Mouse (Mus musculus) gastrocnemius, adult 8-10 months (tissue): Measurements from ENCODE around the gene Mid1. TPM values are rescaled to one million over a fixed set of nuclear protein-coding genes. Genes with fewer than 3 reads are reported as not detected.
"Not testable (repeated sequence)": the region's sequence is repeated elsewhere in the genome, so short reads cannot be mapped to it uniquely, and the experiment has no call there.

Source experiments
- DNase-seq, 2 experiments: peaks; one replicate each; pipeline ENCODE4 v3.0.0; 2022; ENCODE audit warnings: low spot score in 2 of 2
- total RNA-seq, 4 experiments: library from RNA; stranded (reverse); gene quantifications; 2 replicates each; pipeline ENCODE4 v1.2.4; 2022

Mid1 gene
- total RNA-seq, 4 experiments from 2014 or later, result 4.4 to 8.6 (median 5.5) TPM

DNA sequence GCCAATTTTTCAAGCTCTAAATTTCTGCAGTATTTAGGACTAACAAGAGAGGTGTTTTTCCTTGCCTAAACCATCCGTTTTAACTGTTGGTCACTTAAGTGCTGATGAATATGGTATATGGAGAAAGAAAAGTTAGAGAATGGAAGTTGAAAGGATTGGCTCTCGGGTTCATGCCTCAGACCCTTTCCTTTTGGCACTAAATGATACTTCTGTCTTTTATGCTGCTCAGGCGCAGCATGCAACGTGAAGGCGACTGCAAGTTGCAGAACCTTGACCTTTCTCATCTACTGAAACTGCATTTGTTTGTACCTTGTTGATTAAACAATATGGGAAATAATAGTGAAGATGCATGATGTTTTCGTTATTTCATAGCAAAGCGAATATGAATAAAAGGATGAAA, 285.5 kb downstream of the Mid1 start:
- not testable (repeated sequence) for DNase-seq

DNA sequence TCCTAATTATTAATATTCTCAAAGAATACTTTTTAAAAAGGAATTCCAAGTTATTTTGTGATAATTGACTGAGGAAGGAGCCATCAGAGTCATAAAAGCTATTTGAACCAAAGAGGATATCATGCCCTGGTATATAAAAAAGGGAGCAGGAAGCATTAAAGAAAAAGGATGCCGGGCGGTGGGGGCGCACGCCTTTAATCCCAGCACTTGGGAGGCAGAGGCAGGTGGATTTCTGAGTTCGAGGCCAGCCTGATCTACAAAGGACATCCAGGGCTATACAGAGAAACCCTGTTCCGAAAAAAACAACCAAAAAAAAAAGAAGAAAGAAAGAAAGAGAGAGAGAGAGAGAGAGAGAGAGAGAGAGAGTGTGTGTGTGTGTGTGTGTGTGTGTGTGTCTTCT, 286.6 kb downstream of the Mid1 start:
- not testable (repeated sequence) for DNase-seq

DNA sequence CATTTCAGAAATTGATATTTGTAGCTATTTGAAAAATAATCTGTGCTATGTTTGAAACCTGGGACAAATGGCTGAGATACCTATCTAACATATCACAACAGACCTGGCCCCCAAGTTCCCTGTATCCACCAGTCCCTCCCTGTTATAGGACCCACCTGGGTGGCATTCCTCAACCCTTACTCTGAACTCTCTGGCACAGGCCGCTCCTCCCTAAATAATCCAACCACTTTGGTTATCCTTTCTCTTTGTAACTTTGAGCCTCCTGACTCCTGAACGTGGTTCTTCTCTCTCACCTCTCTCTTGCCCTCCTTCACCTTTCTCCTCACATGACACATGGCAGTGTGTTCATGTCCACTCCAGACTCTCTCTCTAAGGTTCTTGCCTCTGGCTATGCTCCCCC, 287.1 kb downstream of the Mid1 start:
- not testable (repeated sequence) for DNase-seq

DNA sequence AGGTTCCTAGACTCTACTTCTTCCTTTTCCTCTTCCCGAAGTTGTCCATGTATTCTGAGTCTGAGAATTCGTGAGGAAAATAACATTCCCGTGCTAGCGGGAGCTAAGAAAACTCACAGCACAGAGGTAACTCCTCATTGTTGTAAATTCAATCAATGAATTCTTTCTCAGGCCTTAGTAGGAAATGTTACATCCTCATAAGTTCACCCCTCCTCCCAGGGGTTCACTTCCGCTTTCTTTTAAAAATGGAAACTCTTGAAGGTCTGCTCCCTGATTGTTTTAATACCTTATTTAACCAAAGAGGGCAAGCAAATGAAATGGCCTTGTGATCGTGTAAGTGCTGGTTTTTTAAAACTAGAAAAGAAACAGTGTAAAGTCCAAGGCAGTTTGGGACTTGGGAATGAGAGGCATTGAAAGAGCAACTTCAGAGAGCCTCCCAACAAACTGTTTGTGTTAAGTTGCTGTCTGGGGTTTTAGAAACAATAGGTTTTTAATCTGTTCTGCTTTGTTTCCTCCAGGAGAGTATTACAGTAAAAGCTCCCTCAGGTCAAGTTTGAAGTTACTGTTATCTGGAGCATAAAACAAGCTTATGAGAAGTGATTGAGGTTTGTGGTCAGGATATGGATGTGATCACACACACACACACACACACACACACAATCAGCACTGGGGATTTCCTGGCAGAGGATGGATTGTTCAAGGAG, 287.9 kb downstream of the Mid1 start:
- not testable (repeated sequence) for DNase-seq

DNA sequence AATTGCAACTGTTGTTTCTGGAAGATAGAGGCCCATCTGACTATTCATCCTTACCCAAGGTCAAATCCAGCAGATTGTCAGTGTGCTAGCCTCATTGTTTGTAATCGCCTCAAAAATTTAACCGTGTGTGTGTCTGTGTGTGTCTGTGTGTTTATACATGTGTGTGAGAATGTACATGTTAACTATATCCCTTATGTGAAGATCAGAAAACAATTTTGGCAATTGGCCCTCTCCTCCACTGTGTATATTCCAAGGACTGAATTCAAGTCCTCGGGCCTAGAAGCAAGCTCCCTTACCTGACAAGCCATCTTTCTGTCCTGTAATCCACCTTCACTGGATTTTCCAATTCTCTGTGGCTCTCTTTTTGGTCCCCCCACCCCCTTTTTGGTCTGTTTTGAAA, 288.8 kb downstream of the Mid1 start:
- DNase-seq, result not testable (repeated sequence)

DNA sequence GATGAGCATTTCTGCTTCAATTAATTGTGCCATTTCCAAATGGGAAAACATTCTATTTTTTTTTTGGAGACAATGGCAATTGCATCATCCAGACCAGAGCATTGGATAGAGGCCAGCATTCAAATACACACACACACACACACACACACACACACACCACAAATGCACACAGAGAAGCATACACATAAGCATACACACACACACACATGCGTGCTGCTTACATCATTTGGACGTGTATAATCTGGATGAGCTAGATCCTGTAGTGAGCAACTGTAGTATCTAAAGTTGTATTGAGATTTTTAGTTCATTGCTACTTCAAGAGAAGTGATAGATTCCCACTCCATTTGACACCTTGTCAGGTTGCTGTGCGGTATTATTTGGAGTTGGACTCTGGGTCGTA, 289.5 kb downstream of the Mid1 start:
- DNase-seq, result peak in 1 of 2 experiments; percentile 8

DNA sequence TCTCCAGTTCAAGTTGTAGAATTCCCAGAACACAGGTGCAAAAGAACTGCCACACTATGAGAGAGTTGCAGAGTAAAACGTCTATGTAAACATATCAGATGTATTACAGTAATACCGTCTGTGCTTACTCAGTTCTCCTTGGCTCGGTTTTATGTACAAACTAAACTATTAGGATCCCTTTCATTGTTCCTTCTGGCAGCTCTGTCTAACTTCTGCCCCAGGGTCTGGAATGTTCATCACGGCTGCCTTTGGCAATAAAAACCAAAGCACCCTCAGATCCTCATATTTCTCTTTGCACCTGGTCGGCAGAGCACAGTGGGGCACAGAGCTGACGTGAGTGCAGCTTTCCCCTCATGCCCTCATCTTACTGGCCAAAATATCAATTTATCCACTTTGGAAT, 290.0 kb downstream of the Mid1 start:
- peak in 1 of 2 experiments; percentile 29 for DNase-seq

DNA sequence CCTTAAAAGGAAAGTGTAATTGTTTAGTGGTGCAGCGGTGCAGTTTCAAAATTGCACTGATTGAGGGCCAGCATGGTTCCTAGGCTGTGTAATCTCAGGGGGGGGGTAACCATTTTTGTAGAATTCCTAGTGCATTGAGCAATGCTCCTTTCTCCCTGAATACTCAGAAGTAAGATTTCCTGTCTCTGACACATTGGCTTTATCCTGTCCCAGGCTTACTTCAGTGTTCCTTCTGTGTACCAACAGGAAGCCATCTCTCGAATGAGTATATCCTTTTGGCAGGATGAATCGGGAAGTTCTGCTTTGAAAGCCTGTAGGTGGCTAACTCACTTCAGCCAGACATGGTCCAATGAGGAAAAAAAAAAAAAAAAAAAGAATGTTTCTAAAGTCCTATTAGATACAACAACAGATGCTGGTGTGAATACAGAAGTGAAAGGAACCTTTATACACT, 290.7 kb downstream of the Mid1 start:
- peak in 1 of 2 experiments; percentile 5 for DNase-seq

DNA sequence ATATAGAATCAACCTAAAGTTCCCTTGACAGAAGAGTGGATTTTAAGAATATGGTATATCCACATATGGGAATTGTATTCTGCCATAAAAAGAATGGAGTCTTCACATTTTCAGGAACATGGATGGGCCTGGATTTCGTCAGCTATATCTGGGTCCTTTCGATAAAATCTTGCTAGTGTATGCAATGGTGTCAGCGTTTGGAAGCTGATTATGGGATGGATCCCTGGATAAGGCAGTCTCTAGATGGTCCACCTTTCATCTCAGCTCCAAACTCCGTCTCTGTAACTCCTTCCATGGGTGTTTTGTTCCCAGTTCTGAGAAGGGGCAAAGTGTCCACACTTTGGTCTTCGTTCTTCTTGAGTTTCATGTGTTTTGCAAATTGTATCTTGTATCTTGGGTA, 291.3 kb downstream of the Mid1 start:
- not testable (repeated sequence) for DNase-seq

DNA sequence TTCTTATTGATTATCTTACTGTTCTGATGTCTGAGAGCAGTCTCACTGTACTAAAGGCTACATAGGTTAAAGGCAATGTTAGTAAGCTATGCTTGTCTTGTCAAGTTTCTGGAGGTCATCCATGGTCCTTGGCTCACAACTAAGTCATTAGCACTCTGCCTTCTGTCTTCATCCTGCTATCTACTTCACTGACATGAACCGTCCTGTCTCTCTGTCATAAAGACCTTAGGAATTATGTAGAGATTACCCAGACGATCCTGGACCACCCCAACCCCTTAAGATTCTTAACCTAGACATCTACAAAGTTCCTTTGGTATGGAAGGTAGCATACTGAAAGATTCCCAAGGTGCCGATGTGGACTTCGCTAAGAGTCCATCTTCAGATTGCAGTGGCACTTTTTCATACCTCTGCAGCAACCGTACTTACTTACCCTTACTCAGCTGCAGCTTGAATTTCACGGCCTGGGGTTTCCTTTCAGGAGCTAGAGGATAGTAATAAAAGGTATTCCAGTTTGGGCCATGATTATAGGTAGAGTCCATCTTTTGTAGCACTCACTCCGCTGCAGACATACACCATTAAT, 292.9 kb downstream of the Mid1 start:
- DNase-seq, result peak; percentile 13 to 21

DNA sequence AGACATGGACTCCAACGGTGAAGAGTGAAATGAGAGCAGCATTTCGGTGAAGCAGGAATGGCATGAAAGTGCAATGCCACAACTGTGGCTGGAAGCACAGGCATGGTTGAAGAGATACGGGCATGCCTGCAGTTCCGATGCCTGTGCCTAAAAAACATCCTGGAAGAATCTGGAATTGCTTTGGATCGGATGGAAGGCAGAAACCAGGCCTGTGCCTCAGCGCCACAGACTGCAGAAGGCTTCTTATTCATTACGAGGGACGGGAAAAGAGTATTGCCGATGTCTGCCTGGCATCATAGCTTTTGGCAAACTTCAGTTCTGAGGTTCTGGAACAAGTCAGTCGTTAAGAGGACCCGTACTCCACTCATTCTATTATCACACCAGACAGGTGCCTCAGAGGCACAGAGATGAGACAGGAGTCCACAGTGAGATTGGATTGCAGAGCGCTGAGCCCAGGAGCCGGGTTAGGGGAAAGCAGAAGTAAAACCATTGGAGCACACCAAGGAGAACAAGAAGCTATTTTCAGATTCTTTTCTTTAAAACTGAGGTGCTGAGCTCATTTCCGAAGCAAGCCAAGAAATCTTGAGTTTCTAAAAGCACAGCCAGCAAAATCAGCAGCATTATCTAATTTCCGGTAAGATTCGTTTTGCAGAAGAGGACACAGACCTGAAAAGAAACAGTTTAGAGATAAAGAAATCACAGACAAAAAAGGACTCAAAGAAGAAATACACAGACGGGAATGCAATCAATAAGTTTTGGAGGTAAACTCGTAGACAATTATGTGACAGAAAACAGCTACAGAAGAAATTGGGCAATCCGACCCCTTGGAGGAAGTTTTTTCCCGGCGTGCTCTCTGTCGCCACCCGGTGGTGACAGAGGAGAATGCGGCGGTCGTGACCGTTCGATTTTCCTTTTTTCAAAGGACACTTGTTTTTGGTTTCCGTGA, 293.7 kb downstream of the Mid1 start:
- DNase-seq, result peak; percentile 65 to 70

DNA sequence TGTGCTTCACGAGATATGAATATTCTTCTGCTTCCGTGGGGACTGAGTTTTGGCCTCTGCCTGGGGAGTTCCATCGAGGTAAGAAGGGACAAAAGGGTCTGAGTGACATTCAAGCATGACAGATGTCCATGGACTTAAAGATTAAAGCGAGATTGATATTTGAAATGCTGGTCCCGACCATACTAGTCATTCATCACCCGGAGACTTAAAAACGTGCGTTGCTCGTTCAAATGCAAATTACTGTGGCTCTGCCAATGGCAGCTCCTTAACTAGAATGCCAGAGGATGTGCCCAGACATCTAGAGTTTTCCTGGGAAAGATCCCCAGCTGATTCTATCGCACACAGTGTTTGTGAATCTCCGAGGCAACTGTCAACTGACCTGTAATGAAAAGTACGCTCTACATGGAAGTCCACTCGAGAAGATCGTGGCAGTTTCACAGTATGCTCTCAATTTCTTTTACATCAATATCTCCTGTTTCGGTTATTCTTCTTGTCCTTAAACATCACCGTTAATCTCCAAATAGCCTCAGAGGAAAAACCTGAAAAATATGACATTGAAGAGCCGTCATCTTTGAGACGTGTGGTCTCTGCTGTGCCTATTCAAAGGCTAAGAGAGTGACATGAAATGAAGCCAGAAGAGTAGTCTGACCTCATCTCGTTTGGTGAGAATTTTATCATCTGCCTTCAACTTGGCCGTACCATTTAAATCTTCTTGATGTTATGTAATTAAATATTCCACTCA, 294.6 kb downstream of the Mid1 start:
- peak; percentile 13 to 24 for DNase-seq

DNA sequence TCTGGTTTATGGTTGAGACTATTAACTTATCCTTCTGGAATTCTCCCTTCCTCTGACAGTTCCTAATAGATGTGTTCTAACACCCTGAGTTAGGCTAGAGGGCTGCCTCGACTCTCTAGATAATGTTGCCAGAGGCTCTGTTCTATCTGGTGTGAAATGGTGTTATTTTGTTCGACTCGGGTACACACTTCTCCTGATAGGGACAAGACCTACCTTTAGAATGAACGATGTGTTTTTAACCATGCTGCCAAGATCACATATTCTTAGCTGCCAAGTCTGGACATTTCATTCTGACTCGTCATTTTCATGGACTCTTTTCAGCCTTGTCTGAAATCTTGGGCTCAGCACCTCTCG, 295.2 kb downstream of the Mid1 start:
- DNase-seq, result not testable (repeated sequence)

DNA sequence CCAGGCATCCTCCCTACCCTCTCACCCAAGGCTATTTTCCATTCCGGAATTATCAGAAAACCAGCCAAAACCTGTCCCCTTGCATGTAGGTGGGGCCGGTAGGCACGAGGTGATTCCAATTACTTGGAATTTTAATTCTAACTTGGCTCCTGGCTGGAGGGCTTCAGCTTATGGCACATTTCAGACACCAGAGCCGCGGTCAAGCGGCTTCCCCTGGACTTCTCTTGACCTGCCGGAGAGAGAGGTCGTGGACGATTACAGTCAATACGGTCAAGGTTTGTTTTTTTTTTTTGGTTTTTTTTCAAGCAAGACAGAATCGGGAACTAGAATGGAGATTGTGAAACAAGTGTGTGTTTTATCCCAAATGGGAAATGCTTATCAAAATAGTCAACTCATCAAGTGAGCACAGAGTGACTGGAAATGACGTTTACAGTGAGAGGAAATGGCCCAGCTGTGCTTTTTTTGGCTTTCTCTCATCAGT, 295.9 kb downstream of the Mid1 start:
- peak in 1 of 2 experiments; percentile 26 for DNase-seq

DNA sequence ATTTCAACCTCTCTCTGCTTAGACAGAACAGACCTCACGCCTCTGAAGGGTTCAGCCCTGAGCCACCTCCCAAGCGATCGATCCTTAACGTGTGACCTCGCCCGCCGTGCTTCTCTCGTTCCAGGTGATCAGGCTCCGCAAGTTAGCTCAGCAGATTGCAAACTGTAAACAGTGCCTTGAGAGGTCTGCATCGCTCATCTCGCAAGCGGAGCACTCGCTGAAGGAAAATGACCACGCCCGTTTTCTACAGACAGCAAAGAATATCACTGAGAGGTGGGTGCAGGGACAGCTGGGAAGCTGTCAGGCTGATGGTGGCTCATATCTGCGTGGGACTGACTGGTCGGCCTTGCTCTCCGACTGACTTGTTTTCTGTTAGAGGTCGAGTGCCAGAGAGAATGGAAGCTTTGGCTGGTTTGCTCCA, 296.8 kb downstream of the Mid1 start:
- peak; percentile 34 to 41 for DNase-seq

DNA sequence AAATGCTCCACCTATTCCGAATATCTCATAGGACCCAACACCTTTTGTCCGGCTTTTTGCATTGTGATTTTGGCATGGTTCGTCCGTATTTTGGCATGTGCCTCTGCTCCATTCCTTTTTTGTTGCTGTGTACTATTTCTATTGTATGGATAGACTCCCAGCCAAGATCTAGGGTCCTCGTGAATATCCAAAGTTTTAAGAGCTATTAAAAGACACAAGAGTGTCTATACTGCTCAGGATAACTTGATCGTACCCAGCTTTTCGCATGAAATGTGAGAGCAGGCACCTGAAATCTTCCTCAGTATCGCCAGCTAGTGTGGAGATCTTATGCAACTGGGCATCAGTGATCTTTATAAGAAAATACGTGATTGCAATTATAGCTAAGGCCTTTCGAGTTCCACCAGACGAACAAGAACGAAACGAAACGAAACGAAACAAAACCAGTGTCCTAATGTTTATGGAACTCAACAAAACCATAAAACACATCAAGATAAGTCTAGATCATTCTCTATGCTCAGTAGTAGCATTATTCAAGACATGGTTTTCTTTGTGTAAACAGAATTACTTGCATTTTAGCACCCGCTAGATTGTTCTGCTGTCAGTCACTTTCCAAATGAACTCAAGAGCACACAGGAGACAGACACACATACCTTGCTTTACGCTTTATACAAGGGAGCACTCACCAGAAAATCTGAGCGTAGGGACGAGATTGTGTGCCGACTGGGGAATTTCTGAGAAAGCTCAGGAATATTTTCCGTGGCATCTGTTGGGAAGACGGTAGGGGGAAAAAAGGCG, 297.8 kb downstream of the Mid1 start:
- DNase-seq, result peak in 1 of 2 experiments; percentile 2

DNA sequence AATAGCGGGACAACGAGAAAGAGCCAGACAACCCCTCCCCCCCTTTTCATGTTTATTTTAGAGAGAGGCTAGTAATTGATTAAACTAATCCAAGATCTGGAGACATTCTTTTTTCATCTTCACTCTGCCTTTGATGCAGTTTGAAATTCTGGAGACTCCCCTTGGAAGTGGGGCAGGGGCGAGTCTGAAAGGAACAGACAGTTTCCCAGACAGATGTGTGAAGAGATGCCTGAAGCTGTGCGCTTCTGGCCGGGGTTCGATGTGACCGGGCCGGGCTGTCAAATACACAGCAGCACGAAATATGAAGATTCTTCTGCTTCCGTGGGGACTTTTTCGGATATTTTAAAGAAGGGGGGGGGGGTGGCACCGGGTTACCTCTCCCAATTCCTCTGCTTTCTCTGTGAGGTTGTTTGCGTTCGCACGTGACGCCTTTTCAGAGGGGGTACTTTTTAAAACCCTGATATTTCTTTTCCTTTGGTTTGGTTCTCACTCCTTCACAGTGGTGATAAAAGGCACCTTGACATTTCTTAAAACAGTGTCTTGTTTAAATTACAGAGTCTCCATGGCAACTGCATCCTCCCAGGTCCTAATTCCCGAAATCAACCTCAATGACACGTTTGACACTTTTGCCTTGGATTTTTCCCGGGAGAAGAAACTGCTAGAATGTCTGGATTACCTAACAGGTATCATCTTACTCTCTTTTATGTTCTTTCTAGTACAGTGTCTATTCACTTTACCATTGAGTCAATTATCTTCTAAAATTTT, 298.6 kb downstream of the Mid1 start:
- DNase-seq, result peak in 1 of 2 experiments; percentile 2

DNA sequence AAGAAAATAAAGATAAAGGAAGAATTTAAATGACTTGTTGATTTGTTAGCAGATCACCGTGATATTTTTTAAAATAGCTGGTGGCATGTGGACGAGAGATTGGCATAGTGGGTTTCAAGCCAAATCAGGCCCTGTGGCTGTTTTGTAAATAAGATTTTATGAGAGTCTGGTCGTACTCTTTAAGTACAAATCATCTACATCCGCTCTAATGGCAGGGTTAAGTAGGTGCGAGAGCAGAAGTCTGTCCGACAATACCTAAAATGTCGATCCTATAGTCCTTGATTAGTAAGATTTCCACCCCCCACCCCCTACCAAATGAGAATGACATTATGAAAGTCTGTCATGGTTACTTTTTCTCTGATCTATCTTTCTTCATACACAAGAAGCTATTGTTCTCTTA, 299.3 kb downstream of the Mid1 start:
- peak in 1 of 2 experiments; percentile 3 for DNase-seq

DNA sequence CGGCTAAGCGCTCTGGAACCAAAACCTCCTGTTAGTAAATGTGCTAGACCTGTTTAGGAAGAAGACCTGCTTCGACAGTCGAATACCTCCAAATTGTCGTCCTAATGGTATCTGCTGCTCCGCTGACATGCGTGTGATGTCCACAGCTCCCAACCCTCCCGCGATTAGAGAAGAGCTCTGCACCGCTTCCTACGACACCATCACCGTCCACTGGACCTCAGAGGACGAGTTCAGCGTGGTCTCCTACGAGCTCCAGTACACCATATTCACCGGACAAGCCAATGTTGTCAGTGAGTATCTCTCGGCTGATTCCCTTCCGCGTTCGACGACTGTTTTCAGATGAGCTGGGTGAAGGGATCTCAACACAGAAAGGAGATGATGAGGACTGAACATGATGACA, 299.9 kb downstream of the Mid1 start:
- peak; percentile 5 to 35 for DNase-seq
